Mouse (Mus musculus) C2C12 (cell line): ENCODE data around the gene 3110082I17Rik.

Experiments used
- CTCF ChIP-seq: IDR thresholded peaks from one replicate; pipeline ENCODE4 v1.5.1; 2011; ENCODE audit not compliant: control insufficient read depth, insufficient read depth, insufficient read length
- FOSL1 ChIP-seq: IDR thresholded peaks from one replicate; pipeline ENCODE4 v1.8.0; 2011; ENCODE audit warnings: mild to moderate bottlenecking, low read length; ENCODE audit not compliant: poor library complexity, insufficient read depth, severe bottlenecking
- MYOG ChIP-seq: IDR thresholded peaks from one replicate; pipeline ENCODE4 v1.6.1; 2011; ENCODE audit not compliant: control insufficient read depth, insufficient read length; ENCODE audit errors: extremely low read depth
- USF1 ChIP-seq: IDR thresholded peaks from one replicate; pipeline ENCODE4 v1.6.1; 2011; ENCODE audit warnings: low read depth, mild to moderate bottlenecking, control low read depth, moderate library complexity

GRCm38 (mm10) chr5:139432747-139433508 is 27.4 kb downstream of the 3110082I17Rik start:
- TF ChIP-seq CTCF (no peak), USF1 (no peak), MYOG (no peak), FOSL1 (no peak)
